Comparison of ENCODE assay signal across 9 mouse cellular contexts in the genomic region with DNA sequence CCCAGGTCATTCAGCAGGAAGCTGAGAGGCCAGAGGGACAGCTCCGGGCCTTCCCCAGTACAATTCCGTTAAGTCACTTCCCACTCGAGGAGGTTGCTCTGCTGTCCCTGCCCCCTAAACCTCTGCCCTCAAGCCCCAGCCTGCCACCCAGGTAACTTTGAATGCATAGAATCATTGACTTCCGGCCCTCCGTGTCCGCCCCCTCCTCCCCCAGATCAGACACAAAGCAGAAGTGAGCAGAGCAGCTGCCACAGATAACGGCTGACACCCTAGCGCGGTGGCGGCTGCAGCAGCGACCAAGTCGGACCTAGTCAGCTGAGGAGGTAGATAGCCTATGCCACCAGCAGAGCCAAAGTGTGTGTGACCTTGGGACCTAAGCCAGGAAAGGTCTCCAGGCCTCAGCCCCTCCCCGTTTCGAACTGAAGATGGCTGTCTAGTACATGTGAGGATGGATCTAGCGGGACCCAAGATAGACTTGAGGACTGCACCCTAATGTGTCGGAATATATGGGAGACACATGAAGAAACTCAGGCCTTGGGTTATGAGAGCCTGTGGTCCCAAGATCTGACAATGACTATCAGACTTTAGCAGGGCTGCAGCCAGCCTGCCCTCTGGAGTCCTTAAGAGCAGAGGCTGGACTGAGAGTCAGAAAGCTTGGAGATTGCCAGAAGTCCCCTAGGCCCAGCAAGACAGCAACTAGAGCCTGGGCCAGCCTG. TPM values are rescaled to one million over a fixed set of nuclear protein-coding genes. Genes with fewer than 3 reads are reported as not detected.
DNase-seq lines count a peak whose midpoint lies in the region; ATAC-seq lines count a peak whose summit lies in the region.
"Had no signal": no experiment of that assay in that cellular context is flagged by ENCODE, and none has a peak within 500 bp of the region (broad histone marks: within the 10 kb centered on the region; RNA-seq: fewer than 3 reads in every experiment).

No protein-coding gene starts in this region.

- no peak overlapping the region for H3K9ac ChIP-seq in hindbrain, embryonic 13.5 days

- H3K79me2 ChIP-seq in macrophage (ENCODE audit: inconsistent target) = peaks cover 59% of the 10 kb centered on the region

- intact Hi-C loops in heart, postnatal 10 days (cut with DNase I) = no loop called here

- H3K4me2 ChIP-seq in hindbrain, embryonic 13.5 days = no peak overlapping the region

- no peak for DNase-seq in hindbrain, embryonic 10.5 days (ENCODE audit: low spot score)
- DNase-seq in heart, postnatal 10 days = peak; percentile 42 to 52
- peak; percentile 89 for DNase-seq in thymus, postnatal 25 days
- no peak for DNase-seq in frontal cortex, postnatal 10 days (ENCODE audit: low spot score in 2 of 2)
- DNase-seq in layer of hippocampus, postnatal 25 days (ENCODE audit: extremely low spot score in 1 of 2, low spot score in 1 of 2) = no peak
- no peak for DNase-seq in adrenal gland, adult 8-10 months

- H3K36me3 ChIP-seq in hindbrain, embryonic 10.5 days = no peaks in the 10 kb centered on the region
- H3K36me3 ChIP-seq in hindbrain, embryonic 13.5 days = no peaks in the 10 kb centered on the region
- H3K36me3 ChIP-seq in macrophage (ENCODE audit: inconsistent target) = peaks cover 40% of the 10 kb centered on the region

- 67% methylated on average over 16 of the region's 16 CpGs for WGBS in hindbrain, embryonic 10.5 days
- 73% methylated on average over 16 of the region's 16 CpGs for WGBS in hindbrain, embryonic 13.5 days
- WGBS in macrophage (ENCODE audit: missing documents) = 0% methylated on average over 15 of the region's 16 CpGs

- H3K9me3 ChIP-seq in hindbrain, embryonic 10.5 days = no peaks in the 10 kb centered on the region; the same call in 1 of the 2 replicates
- H3K9me3 ChIP-seq in hindbrain, embryonic 13.5 days = no peaks in the 10 kb centered on the region

- peaks cover 7% of the 10 kb centered on the region for H3K4me1 ChIP-seq in hindbrain, embryonic 10.5 days (replicated peaks)
- H3K4me1 ChIP-seq in hindbrain, embryonic 13.5 days (replicated peaks) = no peaks in the 10 kb centered on the region

- no peak for ATAC-seq in hindbrain, embryonic 13.5 days (ENCODE audit: low FRiP score)

- H3K4me3 ChIP-seq in hindbrain, embryonic 10.5 days = no peak overlapping the region
- no peak overlapping the region for H3K4me3 ChIP-seq in hindbrain, embryonic 13.5 days
- peak overlapping the region; percentile 98 for H3K4me3 ChIP-seq in macrophage (ENCODE audit: inconsistent target)

- H3K27ac ChIP-seq in hindbrain, embryonic 10.5 days = peak overlapping the region; percentile 60; the same call in 1 of the 2 replicates
- no peak overlapping the region for H3K27ac ChIP-seq in hindbrain, embryonic 13.5 days
- H3K27ac ChIP-seq in macrophage = peak overlapping the region; percentile 93

- no peaks in the 10 kb centered on the region; the same call in 1 of the 2 replicates for H3K27me3 ChIP-seq in hindbrain, embryonic 10.5 days (ENCODE audit: insufficient read depth, poor library complexity, severe bottlenecking)
- H3K27me3 ChIP-seq in hindbrain, embryonic 13.5 days = 0 out of 2 replicates have a peak, but pooled peaks cover 2% of the 10 kb centered on the region

RNA-seq across cellular contexts. Expression of gene Rac2, which starts 0.9 kb away (rescaled TPM):
- polyA plus RNA-seq in hindbrain, embryonic 10.5 days (2016; fragmentation: Nextera tagmentation; extraction: Ambion mirVana) = 7.8 and 8.1 TPM in 2 replicates
- 6.3 and 8.8 TPM in 2 replicates for polyA plus RNA-seq in hindbrain, embryonic 13.5 days (2015; fragmentation: Nextera tagmentation; extraction: Ambion mirVana)
- 1 to 10 TPM; 4.6 to 4.7 TPM for total RNA-seq in heart, postnatal 10 days (2021)
- total RNA-seq in macrophage (2018; cell fraction: chromatin; rRNA removed) = 100 to 1,000 TPM in 15 of 26 experiments, 10 to 100 TPM in 11; 32.8 to 268 (median 126) TPM
- 100 to 1,000 TPM; 202 to 920 (median 428) TPM for total RNA-seq in macrophage (2018; cell fraction: cytosol; rRNA removed)
- total RNA-seq in macrophage (2018; cell fraction: nucleus; rRNA removed) = 100 to 1,000 TPM in 18 of 26 experiments, 10 to 100 TPM in 8; 52.1 to 327 (median 189) TPM
- polyA plus RNA-seq in macrophage (2018) = 169 to 717 TPM (median 258 TPM) in 3 replicates
- total RNA-seq in layer of hippocampus, postnatal 25 days (2021) = 1 to 10 TPM; 1.6 to 1.9 TPM
- 10 to 100 TPM in 2 of 4 experiments, 1 to 10 TPM in 2; 4.2 to 19.0 (median 7.7) TPM for total RNA-seq in adrenal gland, adult 8-10 months (2022)

RNA-seq across cellular contexts. Expression of gene Cyth4, which starts 25.1 kb away (rescaled TPM):
- 4.9 and 8.1 TPM in 2 replicates for polyA plus RNA-seq in hindbrain, embryonic 10.5 days (2016; fragmentation: Nextera tagmentation; extraction: Ambion mirVana)
- 6.8 and 7.7 TPM in 2 replicates for polyA plus RNA-seq in hindbrain, embryonic 13.5 days (2015; fragmentation: Nextera tagmentation; extraction: Ambion mirVana)
- total RNA-seq in heart, postnatal 10 days (2021) = 1 to 10 TPM; 4.8 to 6.9 TPM
- 1,000 to 10,000 TPM in 7 of 26 experiments, 100 to 1,000 TPM in 19; 198 to 1,124 (median 784) TPM for total RNA-seq in macrophage (2018; cell fraction: chromatin; rRNA removed)
- total RNA-seq in macrophage (2018; cell fraction: cytosol; rRNA removed) = 100 to 1,000 TPM; 130 to 274 (median 205) TPM
- 100 to 1,000 TPM; 127 to 775 (median 373) TPM for total RNA-seq in macrophage (2018; cell fraction: nucleus; rRNA removed)
- polyA plus RNA-seq in macrophage (2018) = 240 to 319 TPM (median 275 TPM) in 3 replicates
- total RNA-seq in layer of hippocampus, postnatal 25 days (2021) = 10 to 100 TPM; 18.9 to 24.7 TPM
- total RNA-seq in adrenal gland, adult 8-10 months (2022) = 10 to 100 TPM in 2 of 4 experiments, 1 to 10 TPM in 2; 8.1 to 21.3 (median 14.8) TPM

RNA-seq across cellular contexts. Expression of gene Sstr3, which starts 27.2 kb away (rescaled TPM):
- 0.04 and 0.22 TPM in 2 replicates for polyA plus RNA-seq in hindbrain, embryonic 10.5 days (2016; fragmentation: Nextera tagmentation; extraction: Ambion mirVana)
- polyA plus RNA-seq in hindbrain, embryonic 13.5 days (2015; fragmentation: Nextera tagmentation; extraction: Ambion mirVana) = 0.42 and 0.48 TPM in 2 replicates
- total RNA-seq in heart, postnatal 10 days (2021) = under 1 TPM in 1 of 2 experiments, not detected in 1; 0.20 TPM
- not detected for total RNA-seq in macrophage (2018; cell fraction: chromatin; rRNA removed)
- not detected for total RNA-seq in macrophage (2018; cell fraction: cytosol; rRNA removed)
- not detected for total RNA-seq in macrophage (2018; cell fraction: nucleus; rRNA removed)
- polyA plus RNA-seq in macrophage (2018) = not detected in 3 replicates
- 10 to 100 TPM; 22.9 to 27.2 TPM for total RNA-seq in layer of hippocampus, postnatal 25 days (2021)
- under 1 TPM; 0.31 to 0.91 (median 0.49) TPM for total RNA-seq in adrenal gland, adult 8-10 months (2022)
- polyA plus RNA-seq: gonadal fat pad, adult 2 months had no signal

RNA-seq across cellular contexts. Expression of gene C1qtnf6, which starts 40.5 kb away (rescaled TPM):
- polyA plus RNA-seq in hindbrain, embryonic 10.5 days (2016; fragmentation: Nextera tagmentation; extraction: Ambion mirVana) = 9.8 and 9.9 TPM in 2 replicates
- 8.0 and 8.2 TPM in 2 replicates for polyA plus RNA-seq in hindbrain, embryonic 13.5 days (2015; fragmentation: Nextera tagmentation; extraction: Ambion mirVana)
- total RNA-seq in heart, postnatal 10 days (2021) = 10 to 100 TPM; 89.5 to 98.7 TPM
- total RNA-seq in macrophage (2018; cell fraction: chromatin; rRNA removed) = 1 to 10 TPM in 11 of 26 experiments, under 1 TPM in 12, not detected in 3; 0.38 to 6.8 (median 0.99) TPM
- total RNA-seq in macrophage (2018; cell fraction: cytosol; rRNA removed) = 1 to 10 TPM; 2.4 to 6.5 (median 4.2) TPM
- total RNA-seq in macrophage (2018; cell fraction: nucleus; rRNA removed) = 1 to 10 TPM; 1.3 to 5.2 (median 2.9) TPM
- 2.9 to 6.5 TPM (median 3.7 TPM) in 3 replicates for polyA plus RNA-seq in macrophage (2018)
- 1 to 10 TPM; 5.3 to 5.6 TPM for total RNA-seq in layer of hippocampus, postnatal 25 days (2021)
- total RNA-seq in adrenal gland, adult 8-10 months (2022) = 10 to 100 TPM; 19.3 to 41.2 (median 31.8) TPM

Comparison
In these comparisons a context has a peak if more than half of its experiments do, and no peak if none do; other contexts are left out.
1. DNase-seq: peak in heart, postnatal 10 days (2 of 2) and thymus, postnatal 25 days (single experiment); none in hindbrain, embryonic 10.5 days (single experiment), frontal cortex, postnatal 10 days (0 of 2), layer of hippocampus, postnatal 25 days (0 of 2) and adrenal gland, adult 8-10 months (single experiment).
2. RNA of gene Sstr3, which starts 27.2 kb away (total RNA-seq): 22.9 to 27.2 TPM in layer of hippocampus, postnatal 25 days; 0.31 to 0.91 TPM in adrenal gland, adult 8-10 months and 0.20 TPM in heart, postnatal 10 days; every median in the first group is over 10 times any median in the second.